Mouse (Mus musculus): ENCODE data around the gene Golph3. TPM values are rescaled to one million over a fixed set of nuclear protein-coding genes. Genes with fewer than 3 reads are reported as not detected.

Golph3 gene
- total RNA-seq, 2 experiments from 2014 or later: 105 to 114 TPM

GRCm38 (mm10) chr15:12317290-12317689, 4.0 kb upstream of the Golph3 start:
- no peak for DNase-seq (ENCODE audit: low spot score in 2 of 2)

GRCm38 (mm10) chr15:12318451-12318850, 2.8 kb upstream of the Golph3 start:
- no peak for DNase-seq (ENCODE audit: low spot score in 2 of 2)

- no peak for DNase-seq (ENCODE audit: low spot score in 2 of 2)
Observed at GRCm38 (mm10) chr15:12319889-12320288, 1.4 kb upstream of the Golph3 start.

GRCm38 (mm10) chr15:12320441-12321090, 684 bp upstream of the Golph3 start:
- no peak for DNase-seq (ENCODE audit: low spot score in 2 of 2)

- peak; percentile 20 to 30 for DNase-seq (ENCODE audit: low spot score in 2 of 2)
Observed at GRCm38 (mm10) chr15:12321788-12322621, 755 bp downstream of the Golph3 start, which contains the start of gene 1810049J17Rik. Gene 1810049J17Rik (minus strand): TSS chr15:12321899.

- no peak for DNase-seq (ENCODE audit: low spot score in 2 of 2)
Observed at GRCm38 (mm10) chr15:12322676-12323402, 1.6 kb downstream of the Golph3 start.

- no peak for DNase-seq (ENCODE audit: low spot score in 2 of 2)
Observed at GRCm38 (mm10) chr15:12324326-12324725, 3.1 kb downstream of the Golph3 start.

GRCm38 (mm10) chr15:12330389-12330788, 9.1 kb downstream of the Golph3 start:
- DNase-seq (ENCODE audit: low spot score in 2 of 2): no peak

- no peak for DNase-seq (ENCODE audit: low spot score in 2 of 2)
Observed at GRCm38 (mm10) chr15:12330892-12331291, 9.6 kb downstream of the Golph3 start.

- no peak for DNase-seq (ENCODE audit: low spot score in 2 of 2)
Observed at GRCm38 (mm10) chr15:12331300-12331699, 10.1 kb downstream of the Golph3 start.

- DNase-seq (ENCODE audit: low spot score in 2 of 2): no peak
Observed at GRCm38 (mm10) chr15:12334381-12334780, 13.1 kb downstream of the Golph3 start.

- DNase-seq (ENCODE audit: low spot score in 2 of 2): no peak
Observed at GRCm38 (mm10) chr15:12337030-12337778, 16.0 kb downstream of the Golph3 start.

- DNase-seq (ENCODE audit: low spot score in 2 of 2): no peak
Observed at GRCm38 (mm10) chr15:12337779-12338137, 16.5 kb downstream of the Golph3 start.

GRCm38 (mm10) chr15:12340536-12341400, 19.5 kb downstream of the Golph3 start:
- DNase-seq (ENCODE audit: low spot score in 2 of 2): no peak

GRCm38 (mm10) chr15:12341401-12341758, 20.1 kb downstream of the Golph3 start:
- no peak for DNase-seq (ENCODE audit: low spot score in 2 of 2)

GRCm38 (mm10) chr15:12346916-12347315, 25.7 kb downstream of the Golph3 start:
- no peak for DNase-seq (ENCODE audit: low spot score in 2 of 2)

GRCm38 (mm10) chr15:12348950-12349349, 27.7 kb downstream of the Golph3 start:
- DNase-seq (ENCODE audit: low spot score in 2 of 2): no peak

- no peak for DNase-seq (ENCODE audit: low spot score in 2 of 2)
Observed at GRCm38 (mm10) chr15:12349840-12350239, 28.6 kb downstream of the Golph3 start.

- no peak for DNase-seq (ENCODE audit: low spot score in 2 of 2)
Observed at GRCm38 (mm10) chr15:12351470-12351869, 30.2 kb downstream of the Golph3 start.

- no peak for DNase-seq (ENCODE audit: low spot score in 2 of 2)
Observed at GRCm38 (mm10) chr15:12354281-12354810, 33.1 kb downstream of the Golph3 start.

Measured in adrenal gland, postnatal 4 days (tissue).